Mouse (Mus musculus): Measurements from ENCODE around the gene Tacr2. TPM values are rescaled to one million over a fixed set of nuclear protein-coding genes. Genes with fewer than 3 reads are reported as not detected.

Gene Tacr2
- polyA plus RNA-seq, 1 experiment from 2014 or later = 0.32 TPM

- WGBS = 26% methylated on average over 2 of the region's 2 CpGs
- no peak overlapping the region for H3K9ac ChIP-seq (replicated peaks; ENCODE audit: low read depth)
- 0 out of 2 replicates have a peak, but pooled peaks cover 2% of the 10 kb centered on the region for H3K4me1 ChIP-seq (ENCODE audit: insufficient read depth, low read depth, low read length)
- DNase-seq (ENCODE audit: low spot score) (peak; percentile 42), ATAC-seq (no peak)
- no peak overlapping the region for H3K27ac ChIP-seq (ENCODE audit: low read length)
- H3K27me3 ChIP-seq (replicated peaks; ENCODE audit: insufficient read depth, low read length) = no peaks in the 10 kb centered on the region
- H3K36me3 ChIP-seq (ENCODE audit: insufficient read depth, low read length) = no peaks in the 10 kb centered on the region
- H3K4me2 ChIP-seq (replicated peaks; ENCODE audit: low read depth, low read length) = no peak overlapping the region
- no peak overlapping the region for H3K4me3 ChIP-seq (ENCODE audit: low read depth, low read length)
- no peaks in the 10 kb centered on the region for H3K9me3 ChIP-seq (ENCODE audit: low read length)
- TF ChIP-seq EP300 (IDR thresholded peaks at IDR 0.05) (no peak), CTCF (IDR thresholded peaks at IDR 0.05) (no peak)
These were observed 12.1 kb downstream of the Tacr2 start for GRCm38 (mm10) chr10:62264299-62264698.

DNA sequence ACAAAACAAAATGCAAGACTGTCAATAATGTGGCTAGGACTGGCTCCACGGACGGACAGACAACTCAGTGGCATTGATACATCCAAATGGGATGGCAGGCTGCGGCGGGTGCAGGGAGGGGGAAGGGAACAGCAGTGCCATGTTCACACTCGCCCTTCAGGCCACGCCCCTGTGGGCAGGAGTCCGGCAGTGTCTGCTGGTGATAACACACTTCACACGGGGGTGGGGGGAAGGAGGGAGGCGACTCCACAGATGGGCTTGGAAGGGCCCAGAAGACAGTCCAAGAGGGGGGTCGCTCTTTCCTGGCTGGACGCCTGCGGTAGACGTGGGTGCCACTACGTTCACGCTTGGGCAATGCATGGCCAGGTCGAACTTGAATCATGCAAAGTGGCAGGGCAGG is 17.0 kb downstream of the Tacr2 start:
- H3K4me3 ChIP-seq (ENCODE audit: low read depth, low read length) = no peak overlapping the region
- no peaks in the 10 kb centered on the region for H3K9me3 ChIP-seq (ENCODE audit: low read length)
- H3K36me3 ChIP-seq (ENCODE audit: insufficient read depth, low read length) = no peaks in the 10 kb centered on the region

DNA sequence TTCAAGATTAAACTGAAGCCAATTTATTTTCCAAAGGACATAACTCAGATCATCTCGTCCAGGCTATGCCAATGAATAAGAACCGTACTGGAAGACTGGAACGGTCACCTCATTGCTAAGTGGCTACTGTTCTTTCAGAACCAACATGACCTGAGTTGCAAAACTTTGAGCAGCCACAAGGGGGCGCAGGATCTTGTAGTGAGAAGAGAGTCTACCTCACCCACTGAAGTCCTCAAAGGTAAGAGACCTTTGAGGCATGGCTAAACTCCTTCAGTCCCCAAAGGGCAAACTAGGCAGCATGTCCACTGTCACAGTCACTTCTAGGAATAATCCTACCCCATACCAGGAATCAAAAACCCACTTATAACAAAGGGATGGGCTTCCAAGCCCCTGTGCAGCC is 23.0 kb downstream of the Tacr2 start:
- WGBS = 17% methylated on average over 4 of the region's 4 CpGs
- no peak overlapping the region for H3K9ac ChIP-seq (replicated peaks; ENCODE audit: low read depth)
- peak; percentile 80 for DNase-seq (ENCODE audit: low spot score)
- no peak overlapping the region for H3K27ac ChIP-seq (ENCODE audit: low read length)
- no peak for ATAC-seq
- H3K4me2 ChIP-seq (replicated peaks; ENCODE audit: low read depth, low read length) = no peak overlapping the region
- peak; percentile 92 for TF ChIP-seq CTCF (IDR thresholded peaks at IDR 0.05)
- TF ChIP-seq EP300 (IDR thresholded peaks at IDR 0.05) = no peak
- no peaks in the 10 kb centered on the region for H3K36me3 ChIP-seq (ENCODE audit: insufficient read depth, low read length)
- H3K9me3 ChIP-seq (ENCODE audit: low read length) = no peaks in the 10 kb centered on the region
- no peaks in the 10 kb centered on the region for H3K27me3 ChIP-seq (replicated peaks; ENCODE audit: insufficient read depth, low read length)
- no peaks in the 10 kb centered on the region for H3K4me1 ChIP-seq (ENCODE audit: insufficient read depth, low read depth, low read length)
- no peak overlapping the region for H3K4me3 ChIP-seq (ENCODE audit: low read depth, low read length)

More for the DNA sequence above, 17.0 kb downstream of the Tacr2 start:
- TF ChIP-seq CTCF (IDR thresholded peaks at IDR 0.05) (no peak), EP300 (IDR thresholded peaks at IDR 0.05) (no peak)
- Histone ChIP-seq H3K27ac (ENCODE audit: low read length) (no peak overlapping the region), H3K4me1 (ENCODE audit: insufficient read depth, low read depth, low read length) (no peaks in the 10 kb centered on the region), H3K27me3 (replicated peaks; ENCODE audit: insufficient read depth, low read length) (no peaks in the 10 kb centered on the region), H3K9ac (replicated peaks; ENCODE audit: low read depth) (no peak overlapping the region), H3K4me2 (replicated peaks; ENCODE audit: low read depth, low read length) (no peak overlapping the region)
- DNase-seq (ENCODE audit: low spot score) (no peak), ATAC-seq (no peak)
- WGBS = 57% methylated on average over 16 of the region's 16 CpGs

GRCm38 (mm10) chr10:62277499-62278293 is 25.5 kb downstream of the Tacr2 start:
- WGBS = 93% methylated on average over 17 of the region's 19 CpGs
- Histone ChIP-seq H3K27me3 (replicated peaks; ENCODE audit: insufficient read depth, low read length) (no peaks in the 10 kb centered on the region), H3K4me3 (ENCODE audit: low read depth, low read length) (no peak overlapping the region), H3K36me3 (ENCODE audit: insufficient read depth, low read length) (peaks cover 6% of the 10 kb centered on the region; the same call in 1 of the 2 replicates), H3K4me2 (replicated peaks; ENCODE audit: low read depth, low read length) (no peak overlapping the region), H3K9ac (replicated peaks; ENCODE audit: low read depth) (no peak overlapping the region), H3K4me1 (ENCODE audit: insufficient read depth, low read depth, low read length) (no peaks in the 10 kb centered on the region), H3K27ac (ENCODE audit: low read length) (no peak overlapping the region), H3K9me3 (ENCODE audit: low read length) (no peaks in the 10 kb centered on the region)
- ATAC-seq = no peak
- no peak for DNase-seq (ENCODE audit: low spot score)
- no peak for TF ChIP-seq CTCF (IDR thresholded peaks at IDR 0.05)
- TF ChIP-seq EP300 (IDR thresholded peaks at IDR 0.05) = no peak

DNA sequence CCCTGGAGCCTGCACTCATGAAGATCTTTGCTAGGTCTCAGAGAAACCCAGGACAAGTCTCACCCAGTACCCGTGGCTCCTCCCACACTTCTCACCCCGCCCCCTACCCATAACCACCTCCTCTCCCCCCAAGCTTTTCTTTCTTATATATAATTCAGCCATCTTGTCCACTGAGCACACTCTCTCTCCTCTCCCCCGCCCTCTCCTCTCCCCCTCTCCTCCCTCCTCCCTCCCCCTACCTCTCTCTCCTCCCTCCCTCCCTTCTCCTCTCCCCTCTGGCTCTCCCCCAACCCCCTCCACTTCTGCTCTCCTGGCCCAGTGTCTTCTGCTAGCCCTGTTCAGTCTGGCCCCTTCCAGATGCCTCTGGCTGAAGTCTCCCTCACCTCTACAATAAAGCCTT is 26.8 kb downstream of the Tacr2 start:
- 72% methylated on average over 3 of the region's 3 CpGs for WGBS
- no peak overlapping the region for H3K4me2 ChIP-seq (replicated peaks; ENCODE audit: low read depth, low read length)

GRCm38 (mm10) chr10:62279671-62280070 is 27.4 kb downstream of the Tacr2 start:
- H3K9ac ChIP-seq (replicated peaks; ENCODE audit: low read depth) = no peak overlapping the region
- H3K4me1 ChIP-seq (ENCODE audit: insufficient read depth, low read depth, low read length) = no peaks in the 10 kb centered on the region
- no peak for ATAC-seq
- no peak overlapping the region for H3K4me3 ChIP-seq (ENCODE audit: low read depth, low read length)
- DNase-seq (ENCODE audit: low spot score) = no peak
- no peak overlapping the region for H3K4me2 ChIP-seq (replicated peaks; ENCODE audit: low read depth, low read length)
- no peaks in the 10 kb centered on the region for H3K27me3 ChIP-seq (replicated peaks; ENCODE audit: insufficient read depth, low read length)
- TF ChIP-seq EP300 (IDR thresholded peaks at IDR 0.05) (no peak), CTCF (IDR thresholded peaks at IDR 0.05) (no peak)
- H3K27ac ChIP-seq (ENCODE audit: low read length) = no peak overlapping the region
- H3K9me3 ChIP-seq (ENCODE audit: low read length) = no peaks in the 10 kb centered on the region
- peaks cover 6% of the 10 kb centered on the region for H3K36me3 ChIP-seq (ENCODE audit: insufficient read depth, low read length)
- 78% methylated on average over 4 of the region's 4 CpGs for WGBS

More for the DNA sequence above, 26.8 kb downstream of the Tacr2 start:
- no peaks in the 10 kb centered on the region for H3K4me1 ChIP-seq (ENCODE audit: insufficient read depth, low read depth, low read length)
- ATAC-seq (no peak), DNase-seq (ENCODE audit: low spot score) (no peak)
- H3K27me3 ChIP-seq (replicated peaks; ENCODE audit: insufficient read depth, low read length) = no peaks in the 10 kb centered on the region
- no peak overlapping the region for H3K27ac ChIP-seq (ENCODE audit: low read length)
- no peaks in the 10 kb centered on the region for H3K9me3 ChIP-seq (ENCODE audit: low read length)
- TF ChIP-seq CTCF (IDR thresholded peaks at IDR 0.05) (no peak), EP300 (IDR thresholded peaks at IDR 0.05) (no peak)
- H3K4me3 ChIP-seq (ENCODE audit: low read depth, low read length) = no peak overlapping the region
- peaks cover 6% of the 10 kb centered on the region; the same call in 1 of the 2 replicates for H3K36me3 ChIP-seq (ENCODE audit: insufficient read depth, low read length)
- no peak overlapping the region for H3K9ac ChIP-seq (replicated peaks; ENCODE audit: low read depth)

All from lung, postnatal 0 days (tissue).